Mouse (Mus musculus) testis, adult 2 months (tissue): ENCODE results near the gene Itm2b.

Experiments
- CTCF ChIP-seq: fragments of 200-500 bp; IDR thresholded peaks from 2 replicates; pipeline ENCODE4 v1.5.1; 2012; ENCODE audit warnings: low read depth, mild to moderate bottlenecking, inconsistent platforms, low read length, moderate library complexity; ENCODE audit not compliant: control insufficient read depth, insufficient read depth, insufficient replicate concordance
- POLR2A ChIP-seq: fragments of 200-500 bp; IDR thresholded peaks from 2 replicates; pipeline ENCODE4 v1.6.1; 2012; ENCODE audit warnings: low read depth, mild to moderate bottlenecking, inconsistent platforms, low read length, moderate library complexity; ENCODE audit not compliant: control insufficient read depth

DNA sequence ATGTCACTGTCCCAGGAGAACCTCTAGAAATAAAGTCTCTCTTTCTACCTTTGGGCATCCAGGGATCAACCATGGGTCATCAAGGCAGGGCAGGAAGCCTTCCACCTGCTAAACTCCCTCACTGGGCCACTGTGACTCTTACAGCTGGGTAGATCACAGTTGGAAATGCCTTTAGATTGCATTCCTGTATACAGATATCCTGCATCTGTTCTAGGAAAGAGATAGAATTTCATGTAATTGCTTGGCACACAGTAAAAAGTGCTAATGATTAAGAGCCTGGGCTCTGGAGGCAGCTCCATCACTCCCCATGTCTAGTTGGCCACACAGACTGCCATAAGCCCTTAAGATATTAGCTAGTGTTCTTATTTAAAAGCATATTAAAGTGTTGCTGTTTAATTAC lies 38.5 kb upstream of the Itm2b start:
- TF ChIP-seq CTCF (no peak), POLR2A (no peak)
